Mouse (Mus musculus): ENCODE measurements around the gene Olfr814. TPM values are rescaled to one million over a fixed set of nuclear protein-coding genes. Genes with fewer than 3 reads are reported as not detected.

Gene Olfr814
- not detected in 4 replicates for total RNA-seq (2023)

DNA sequence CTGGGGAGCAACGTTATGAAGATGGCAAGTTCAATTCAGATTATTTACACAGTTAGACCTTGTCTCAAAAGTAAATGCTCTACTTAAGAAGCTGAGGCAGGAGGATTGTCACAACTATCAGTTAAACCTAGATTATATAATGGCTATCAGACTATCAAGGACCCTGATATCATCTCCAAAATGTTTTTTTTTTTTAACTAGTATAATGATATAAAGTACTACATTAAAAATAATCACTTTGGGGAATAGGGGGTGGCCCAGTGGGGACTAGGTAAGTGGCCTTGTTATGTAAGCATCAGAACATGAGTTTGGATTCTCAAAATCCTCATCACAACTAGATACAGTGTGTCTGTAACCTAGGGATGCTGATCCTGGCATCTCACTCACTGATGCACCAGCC lies at the start of gene Olfr814:
Gene Olfr814, minus strand, starts transcription at position 101 of the 400 bp plus-strand sequence.

DNA sequence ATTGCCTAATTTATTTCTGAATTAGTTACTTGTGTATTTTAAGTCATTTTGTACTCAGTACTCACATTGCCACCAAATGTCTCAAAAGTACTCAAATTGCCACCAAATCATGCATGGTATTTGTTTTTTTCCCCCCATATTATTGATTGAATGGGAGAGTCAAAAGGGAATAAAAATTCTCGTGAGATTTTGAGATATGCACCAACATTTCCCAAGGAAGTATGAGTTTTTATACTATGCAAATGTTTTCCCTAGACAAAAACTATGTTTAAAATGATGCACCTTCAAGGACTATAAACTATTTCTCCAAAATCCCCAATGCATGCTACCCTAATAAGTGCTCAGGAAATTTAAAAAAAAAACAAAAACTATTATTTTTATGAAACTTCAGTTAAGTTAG lies 35.8 kb upstream of the Olfr814 start, which contains the start of gene Olfr816:
Gene Olfr816, minus strand, starts transcription at position 101 of the 400 bp plus-strand sequence.

DNA sequence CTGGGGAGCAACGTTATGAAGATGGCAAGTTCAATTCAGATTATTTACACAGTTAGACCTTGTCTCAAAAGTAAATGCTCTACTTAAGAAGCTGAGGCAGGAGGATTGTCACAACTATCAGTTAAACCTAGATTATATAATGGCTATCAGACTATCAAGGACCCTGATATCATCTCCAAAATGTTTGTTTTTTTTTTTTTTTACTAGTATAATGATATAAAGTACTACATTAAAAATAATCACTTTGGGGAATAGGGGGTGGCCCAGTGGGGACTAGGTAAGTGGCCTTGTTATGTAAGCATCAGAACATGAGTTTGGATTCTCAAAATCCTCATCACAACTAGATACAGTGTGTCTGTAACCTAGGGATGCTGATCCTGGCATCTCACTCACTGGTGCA lies 26.1 kb upstream of the Olfr814 start, which contains the start of gene Olfr815:
Gene Olfr815, minus strand, starts transcription at position 101 of the 400 bp plus-strand sequence.

GRCm38 (mm10) chr10:129855067-129855466 lies 24.6 kb downstream of the Olfr814 start, which contains the start of gene Olfr813:
Gene Olfr813, plus strand, starts transcription at chr10:129855367.

DNA sequence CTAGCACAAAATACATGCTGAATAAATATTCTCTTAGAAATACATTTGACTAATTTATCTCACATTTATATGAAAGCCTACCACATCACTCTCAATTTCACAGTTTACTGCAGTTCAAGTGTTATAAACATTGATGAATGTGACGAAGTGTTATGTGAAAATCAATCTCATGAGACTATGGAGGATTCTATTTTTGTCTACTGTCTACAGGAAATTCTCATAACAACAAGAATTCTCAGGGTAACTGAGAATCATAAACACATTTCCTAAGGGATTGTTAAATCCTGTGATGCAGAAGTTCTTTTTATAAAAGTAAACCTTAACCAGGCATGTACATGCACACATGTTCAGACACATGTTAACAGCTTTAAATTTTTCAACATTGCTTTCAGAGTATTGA lies 33.7 kb downstream of the Olfr814 start, which contains the start of gene Olfr812:
Gene Olfr812, minus strand, starts transcription at position 101 of the 400 bp plus-strand sequence.

Other genes starting within 250 kb of the Olfr814 start
- not detected in 4 replicates for gene Olfr799, start 242.4 kb downstream of the Olfr814 start, total RNA-seq (2023)
- gene Olfr800, start 222.2 kb downstream of the Olfr814 start, total RNA-seq (2023): not detected in 4 replicates
- not detected in 4 replicates for gene Olfr801, start 206.0 kb downstream of the Olfr814 start, total RNA-seq (2023)
- gene Olfr802, start 191.7 kb downstream of the Olfr814 start, total RNA-seq (2023): not detected in 4 replicates
- not detected in 4 replicates for gene Olfr803, start 185.6 kb downstream of the Olfr814 start, total RNA-seq (2023)
- not detected in 4 replicates for gene Olfr804, start 176.6 kb downstream of the Olfr814 start, total RNA-seq (2023)
- gene Olfr805, start 150.5 kb downstream of the Olfr814 start, total RNA-seq (2023): not detected in 4 replicates
- not detected in 4 replicates for gene Olfr806, start 137.9 kb downstream of the Olfr814 start, total RNA-seq (2023)
- gene Olfr807, start 122.1 kb downstream of the Olfr814 start, total RNA-seq (2023): not detected in 4 replicates
- not detected in 4 replicates for gene Olfr808, start 114.4 kb downstream of the Olfr814 start, total RNA-seq (2023)
- not detected in 4 replicates for gene Olfr809, start 105.2 kb downstream of the Olfr814 start, total RNA-seq (2023)
- gene Olfr810, start 84.9 kb downstream of the Olfr814 start, total RNA-seq (2023): not detected in 4 replicates
- not detected in 4 replicates for gene Olfr811, start 75.5 kb downstream of the Olfr814 start, total RNA-seq (2023)
- not detected in 4 replicates for gene Olfr812, start 33.8 kb downstream of the Olfr814 start, total RNA-seq (2023)
- gene Olfr813, start 24.5 kb downstream of the Olfr814 start, total RNA-seq (2023): not detected in 4 replicates
- not detected in 4 replicates for gene Olfr815, start 26.0 kb upstream of the Olfr814 start, total RNA-seq (2023)
- gene Olfr816, start 35.7 kb upstream of the Olfr814 start, total RNA-seq (2023): not detected in 4 replicates
- not detected in 4 replicates for gene Olfr818, start 69.2 kb upstream of the Olfr814 start, total RNA-seq (2023)
- not detected in 4 replicates for gene Olfr819, start 87.4 kb upstream of the Olfr814 start, total RNA-seq (2023)
- gene Olfr247, start 96.3 kb upstream of the Olfr814 start, total RNA-seq (2023): not detected in 4 replicates
- not detected in 4 replicates for gene Gm10310, start 105.2 kb upstream of the Olfr814 start, total RNA-seq (2023)
- gene Olfr820, start 132.8 kb upstream of the Olfr814 start, total RNA-seq (2023): not detected in 4 replicates
- not detected in 4 replicates for gene Olfr821, start 150.5 kb upstream of the Olfr814 start, total RNA-seq (2023)
- gene Olfr822, start 191.4 kb upstream of the Olfr814 start, total RNA-seq (2023): not detected in 4 replicates
- not detected in 4 replicates for gene Olfr823, start 235.5 kb upstream of the Olfr814 start, total RNA-seq (2023)